Mouse (Mus musculus) liver, embryonic 14.5 days (tissue): ENCODE measurements at regions not wholly inside any gene's neighbourhood (a gene's known extent, or its start where the extent isn't known, plus 50 kb on each side); places are given as distances from the start of the nearest gene placed in this dataset.

ENCODE experiments used
- CTCF ChIP-seq: IDR thresholded peaks from 2 replicates; pipeline ENCODE4 v1.5.1; 2016; ENCODE audit warnings: antibody characterized with exemption, low read depth, control low read depth
- EP300 ChIP-seq: IDR thresholded peaks from 2 replicates; pipeline ENCODE4 v1.6.1; 2016; ENCODE audit warnings: antibody characterized with exemption, low read depth

DNA sequence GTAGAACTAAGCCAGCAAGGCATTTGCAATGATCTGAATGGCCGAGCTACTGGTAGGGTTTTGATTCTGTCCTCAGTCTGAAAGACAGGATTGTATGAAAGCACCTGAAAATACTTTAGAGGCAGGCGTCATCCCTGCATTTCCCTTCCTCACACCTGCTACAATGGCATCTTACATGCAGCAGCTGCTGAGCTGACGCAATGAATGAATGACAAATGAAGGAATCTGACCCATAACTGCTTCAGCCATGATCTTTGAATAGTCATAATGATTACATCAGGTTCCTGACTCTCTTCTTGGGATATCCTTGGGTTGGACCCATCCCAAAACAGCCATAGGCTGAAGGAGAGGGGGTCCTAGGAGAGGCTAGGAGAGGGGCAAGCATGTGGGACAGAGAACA, 119.7 kb downstream of the Mab21l3 start:
- TF ChIP-seq CTCF, result no peak
- no peak for TF ChIP-seq EP300
